Mouse (Mus musculus): ENCODE measurements around the gene Zfp839. TPM values are rescaled to one million over a fixed set of nuclear protein-coding genes. Genes with fewer than 3 reads are reported as not detected.

Gene Zfp839
- polyA plus RNA-seq, 1 experiment from 2014 or later: 6.0 TPM

DNA sequence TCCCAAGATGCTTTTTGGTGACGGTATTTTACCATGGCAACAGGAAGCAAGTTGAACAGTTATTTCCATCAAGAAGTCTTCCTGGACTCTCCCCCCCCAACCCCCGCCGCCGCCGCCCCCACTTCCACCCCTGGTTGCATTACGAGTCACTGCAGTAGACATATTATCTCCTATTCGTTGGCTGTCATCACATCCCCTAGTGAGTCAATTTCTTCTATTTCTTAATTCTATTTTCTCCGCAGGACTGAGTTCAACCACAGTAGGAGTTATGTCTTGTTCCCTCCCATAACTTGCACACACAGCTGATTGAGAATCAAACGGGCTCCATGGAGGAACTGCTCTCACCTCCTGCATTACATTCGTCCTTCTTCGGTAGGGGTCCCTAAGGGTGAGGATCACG lies 38.1 kb downstream of the Zfp839 start:
- no peak for ATAC-seq (ENCODE audit: low FRiP score, low TSS enrichment)
- H3K27ac ChIP-seq (ENCODE audit: low read depth, low read length): no peak overlapping the region
- WGBS: 37% methylated on average over 12 of the region's 12 CpGs

GRCm38 (mm10) chr12:110888606-110889005 lies 38.6 kb downstream of the Zfp839 start:
- Histone ChIP-seq H3K4me2 (replicated peaks; ENCODE audit: low read depth, low read length) (peak overlapping the region; percentile 90), H3K27me3 (ENCODE audit: control insufficient read depth, insufficient read depth, low read length) (no peaks in the 10 kb centered on the region), H3K36me3 (ENCODE audit: control insufficient read depth, insufficient read depth, low read length) (peaks cover 2% of the 10 kb centered on the region; the same call in 1 of the 2 replicates), H3K4me3 (ENCODE audit: low read length) (peak overlapping the region; percentile 80), H3K27ac (ENCODE audit: low read depth, low read length) (no peak overlapping the region), H3K9me3 (ENCODE audit: control insufficient read depth, low read length) (no peaks in the 10 kb centered on the region), H3K4me1 (ENCODE audit: control insufficient read depth, insufficient read depth, low read length) (peaks cover 7% of the 10 kb centered on the region), H3K9ac (ENCODE audit: low read depth, low read length) (peak overlapping the region; percentile 69)
- WGBS: 0% methylated on average over 25 of the region's 25 CpGs
- ATAC-seq (ENCODE audit: low FRiP score, low TSS enrichment): no peak; the same call in 1 of the 2 replicates

More for the DNA sequence above, 38.1 kb downstream of the Zfp839 start:
- peak overlapping the region; percentile 69 for H3K9ac ChIP-seq (ENCODE audit: low read depth, low read length)
- no peaks in the 10 kb centered on the region for H3K27me3 ChIP-seq (ENCODE audit: control insufficient read depth, insufficient read depth, low read length)
- H3K9me3 ChIP-seq (ENCODE audit: control insufficient read depth, low read length): no peaks in the 10 kb centered on the region
- H3K4me3 ChIP-seq (ENCODE audit: low read length): peak overlapping the region; percentile 80
- peaks cover 7% of the 10 kb centered on the region for H3K4me1 ChIP-seq (ENCODE audit: control insufficient read depth, insufficient read depth, low read length)
- peak overlapping the region; percentile 90 for H3K4me2 ChIP-seq (replicated peaks; ENCODE audit: low read depth, low read length)
- peaks cover 4% of the 10 kb centered on the region; the same call in 1 of the 2 replicates for H3K36me3 ChIP-seq (ENCODE audit: control insufficient read depth, insufficient read depth, low read length)

DNA sequence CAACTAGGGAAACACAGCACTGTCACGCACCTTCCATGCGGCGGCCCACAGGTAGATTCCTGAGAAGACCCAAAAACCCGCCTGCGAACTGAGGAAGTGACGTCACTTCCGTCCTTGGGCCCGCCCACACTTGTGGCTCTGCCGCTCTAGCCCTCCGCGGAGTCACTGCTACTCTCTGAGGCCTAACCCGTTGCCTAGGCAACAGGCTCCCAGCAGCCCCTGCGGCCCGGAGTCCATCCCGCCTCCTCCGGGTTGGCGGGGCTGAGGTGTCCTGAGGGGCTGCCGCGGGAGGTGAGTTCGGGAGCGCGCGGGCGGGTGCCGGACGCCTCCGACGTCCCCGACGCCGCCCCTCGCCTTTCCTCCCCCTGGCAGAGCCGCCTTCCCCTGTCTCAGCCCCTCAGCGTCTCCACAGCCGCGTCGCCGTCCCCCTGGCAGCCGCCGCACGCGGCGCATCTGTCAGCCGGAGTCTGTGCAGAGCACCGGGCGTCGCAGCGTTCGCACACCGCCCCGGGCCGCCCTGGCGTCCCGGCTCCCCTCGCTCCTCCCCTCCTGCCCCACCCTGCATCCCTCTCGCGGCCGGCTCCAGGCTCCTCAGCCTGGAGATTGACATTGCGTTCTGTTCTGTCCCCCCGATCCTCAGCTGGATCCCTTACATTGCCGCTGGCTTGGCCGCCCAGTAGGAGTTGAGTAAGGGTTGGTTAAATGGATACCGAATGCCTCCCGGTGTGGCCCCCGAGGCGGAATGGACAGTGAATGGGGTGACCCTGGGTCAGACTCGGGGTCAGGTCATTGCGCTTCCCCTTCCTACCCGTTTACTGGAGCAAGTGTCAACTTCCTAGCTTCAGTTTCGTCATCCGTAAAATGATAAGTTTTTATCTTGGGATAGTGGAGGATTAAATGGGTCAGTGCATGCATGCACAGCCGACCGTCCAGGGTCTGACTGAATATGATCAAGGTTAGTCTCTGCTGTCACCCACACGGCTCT lies 39.3 kb downstream of the Zfp839 start, which contains the start of the genes Cinp and Tecpr2:
Gene Cinp, minus strand, starts transcription at position 110 of the 985 bp plus-strand sequence.
Gene Tecpr2, plus strand, starts transcription at position 229 of the 985 bp plus-strand sequence.
- peak; percentile 99 for ATAC-seq (ENCODE audit: low FRiP score, low TSS enrichment)
- peaks cover 7% of the 10 kb centered on the region for H3K4me1 ChIP-seq (ENCODE audit: control insufficient read depth, insufficient read depth, low read length)
- no peaks in the 10 kb centered on the region for H3K27me3 ChIP-seq (ENCODE audit: control insufficient read depth, insufficient read depth, low read length)
- peak within 1 kb of the TSS; percentile 69 for H3K9ac ChIP-seq (ENCODE audit: low read depth, low read length)
- no peaks in the 10 kb centered on the region for H3K36me3 ChIP-seq (ENCODE audit: control insufficient read depth, insufficient read depth, low read length)
- WGBS: 1% methylated on average over 61 of the region's 74 CpGs
- peak within 1 kb of the TSS; percentile 80 for H3K4me3 ChIP-seq (ENCODE audit: low read length)
- no peaks in the 10 kb centered on the region for H3K9me3 ChIP-seq (ENCODE audit: control insufficient read depth, low read length)
- peak within 1 kb of the TSS; percentile 42 for H3K27ac ChIP-seq (ENCODE audit: low read depth, low read length)
- H3K4me2 ChIP-seq (replicated peaks; ENCODE audit: low read depth, low read length): peak within 1 kb of the TSS; percentile 90

DNA sequence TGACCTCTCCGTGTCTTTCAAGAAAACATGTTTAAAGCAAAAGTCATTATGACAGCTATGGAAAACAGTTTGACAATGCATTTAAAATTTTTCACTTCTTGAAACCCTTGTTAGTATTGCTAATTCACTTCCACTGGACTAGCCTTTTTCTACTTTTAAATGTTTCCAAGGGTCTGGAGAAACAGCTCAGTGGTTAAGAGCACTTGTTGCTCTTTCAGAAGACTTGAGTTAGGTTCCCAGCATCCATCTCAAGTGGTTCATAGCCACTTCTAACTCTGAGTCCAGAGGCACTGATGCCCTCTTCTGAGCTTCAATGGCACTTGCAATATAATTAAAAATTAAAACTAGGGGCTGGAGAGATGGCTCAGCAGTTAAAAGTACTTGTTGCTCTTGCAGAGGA lies 41.8 kb downstream of the Zfp839 start:
- Histone ChIP-seq H3K4me1 (ENCODE audit: control insufficient read depth, insufficient read depth, low read length) (peaks cover 7% of the 10 kb centered on the region), H3K9ac (ENCODE audit: low read depth, low read length) (no peak overlapping the region), H3K4me3 (ENCODE audit: low read length) (no peak overlapping the region), H3K4me2 (replicated peaks; ENCODE audit: low read depth, low read length) (no peak overlapping the region), H3K27ac (ENCODE audit: low read depth, low read length) (no peak overlapping the region), H3K27me3 (ENCODE audit: control insufficient read depth, insufficient read depth, low read length) (no peaks in the 10 kb centered on the region), H3K36me3 (ENCODE audit: control insufficient read depth, insufficient read depth, low read length) (no peaks in the 10 kb centered on the region; the same call in 1 of the 2 replicates), H3K9me3 (ENCODE audit: control insufficient read depth, low read length) (no peaks in the 10 kb centered on the region)
- no peak for ATAC-seq (ENCODE audit: low FRiP score, low TSS enrichment)
- 100% methylated on average over 1 of the region's 1 CpGs for WGBS

DNA sequence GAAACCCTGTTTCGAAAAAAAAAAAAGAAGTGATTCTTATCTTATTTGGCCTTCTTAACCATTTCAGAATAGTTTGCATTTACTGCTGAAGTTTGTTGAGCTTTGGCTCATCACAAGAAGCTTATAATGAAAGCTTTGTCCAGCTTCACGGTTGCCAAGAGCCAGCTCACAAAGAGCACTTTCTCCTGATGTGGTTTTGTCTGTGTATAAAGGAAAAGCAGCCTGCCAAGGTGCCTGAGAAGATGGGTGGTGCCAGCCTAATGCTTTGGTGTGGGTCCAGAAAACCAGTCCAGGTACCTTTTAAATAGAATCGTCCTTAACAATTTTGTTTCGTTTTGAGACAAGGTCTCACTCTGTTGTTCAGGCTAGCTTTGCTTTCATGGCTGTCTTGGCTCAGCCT lies 52.1 kb downstream of the Zfp839 start:
- H3K4me2 ChIP-seq (replicated peaks; ENCODE audit: low read depth, low read length): no peak overlapping the region
- H3K4me3 ChIP-seq (ENCODE audit: low read length): no peak overlapping the region
- 92% methylated on average over 4 of the region's 4 CpGs for WGBS
- no peak overlapping the region for H3K27ac ChIP-seq (ENCODE audit: low read depth, low read length)
- no peaks in the 10 kb centered on the region for H3K9me3 ChIP-seq (ENCODE audit: control insufficient read depth, low read length)
- ATAC-seq (ENCODE audit: low FRiP score, low TSS enrichment): no peak
- H3K36me3 ChIP-seq (ENCODE audit: control insufficient read depth, insufficient read depth, low read length): no peaks in the 10 kb centered on the region; the same call in 1 of the 2 replicates
- H3K27me3 ChIP-seq (ENCODE audit: control insufficient read depth, insufficient read depth, low read length): no peaks in the 10 kb centered on the region
- H3K9ac ChIP-seq (ENCODE audit: low read depth, low read length): no peak overlapping the region
- H3K4me1 ChIP-seq (ENCODE audit: control insufficient read depth, insufficient read depth, low read length): no peaks in the 10 kb centered on the region

DNA sequence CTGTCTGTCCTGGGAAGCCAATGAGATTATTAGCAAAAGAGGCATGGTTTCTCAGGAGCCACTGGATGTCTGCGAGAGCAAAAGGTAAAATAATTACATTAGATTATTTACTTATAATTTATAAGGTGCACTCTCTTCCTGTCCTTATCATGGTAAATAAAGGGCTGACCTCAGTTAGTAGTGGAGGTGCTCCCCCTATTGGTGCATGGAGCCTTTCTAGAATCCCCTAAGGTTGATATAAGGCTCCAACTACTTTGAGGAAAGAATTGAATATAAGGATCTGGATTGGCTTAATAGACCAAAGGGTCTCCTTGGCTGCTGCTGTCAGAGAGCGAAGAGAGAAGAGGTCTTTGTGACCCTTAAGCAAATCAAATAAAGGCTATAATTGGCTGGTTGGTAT lies 53.5 kb downstream of the Zfp839 start:
- 96% methylated on average over 2 of the region's 2 CpGs for WGBS
- H3K4me1 ChIP-seq (ENCODE audit: control insufficient read depth, insufficient read depth, low read length): no peaks in the 10 kb centered on the region
- ATAC-seq (ENCODE audit: low FRiP score, low TSS enrichment): no peak

GRCm38 (mm10) chr12:110907845-110908244 lies 57.8 kb downstream of the Zfp839 start:
- Histone ChIP-seq H3K27ac (ENCODE audit: low read depth, low read length) (no peak overlapping the region), H3K4me2 (replicated peaks; ENCODE audit: low read depth, low read length) (no peak overlapping the region), H3K4me1 (ENCODE audit: control insufficient read depth, insufficient read depth, low read length) (no peaks in the 10 kb centered on the region), H3K9ac (ENCODE audit: low read depth, low read length) (no peak overlapping the region), H3K27me3 (ENCODE audit: control insufficient read depth, insufficient read depth, low read length) (no peaks in the 10 kb centered on the region), H3K36me3 (ENCODE audit: control insufficient read depth, insufficient read depth, low read length) (no peaks in the 10 kb centered on the region; the same call in 1 of the 2 replicates), H3K9me3 (ENCODE audit: control insufficient read depth, low read length) (no peaks in the 10 kb centered on the region), H3K4me3 (ENCODE audit: low read length) (no peak overlapping the region)
- 82% methylated on average over 3 of the region's 3 CpGs for WGBS
- no peak for ATAC-seq (ENCODE audit: low FRiP score, low TSS enrichment)

More for the DNA sequence above, 53.5 kb downstream of the Zfp839 start:
- Histone ChIP-seq H3K9me3 (ENCODE audit: control insufficient read depth, low read length) (no peaks in the 10 kb centered on the region), H3K27me3 (ENCODE audit: control insufficient read depth, insufficient read depth, low read length) (no peaks in the 10 kb centered on the region), H3K4me2 (replicated peaks; ENCODE audit: low read depth, low read length) (no peak overlapping the region), H3K9ac (ENCODE audit: low read depth, low read length) (no peak overlapping the region), H3K36me3 (ENCODE audit: control insufficient read depth, insufficient read depth, low read length) (no peaks in the 10 kb centered on the region; the same call in 1 of the 2 replicates), H3K4me3 (ENCODE audit: low read length) (no peak overlapping the region), H3K27ac (ENCODE audit: low read depth, low read length) (no peak overlapping the region)

DNA sequence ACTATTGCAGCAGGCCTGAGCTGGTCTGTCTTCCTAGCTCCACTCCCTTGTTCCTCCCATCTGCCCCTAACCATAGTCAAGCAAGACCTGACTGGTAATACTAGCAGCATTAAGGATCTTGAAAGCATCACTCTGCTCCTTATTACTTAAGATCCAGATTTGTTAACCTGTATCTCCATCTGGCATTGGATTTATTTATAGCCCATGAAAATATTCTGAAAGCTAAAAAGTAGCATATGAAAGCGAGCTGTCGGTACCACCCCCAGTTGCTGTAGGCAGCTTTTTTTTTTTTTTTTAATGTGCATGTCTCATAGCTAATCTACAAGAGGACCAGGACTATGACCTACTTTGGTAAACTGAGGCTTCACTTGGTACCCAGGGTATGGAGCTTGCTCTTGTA lies 59.9 kb downstream of the Zfp839 start:
- no peak overlapping the region for H3K4me2 ChIP-seq (replicated peaks; ENCODE audit: low read depth, low read length)
- no peaks in the 10 kb centered on the region for H3K9me3 ChIP-seq (ENCODE audit: control insufficient read depth, low read length)
- H3K9ac ChIP-seq (ENCODE audit: low read depth, low read length): no peak overlapping the region
- no peaks in the 10 kb centered on the region; the same call in 1 of the 2 replicates for H3K36me3 ChIP-seq (ENCODE audit: control insufficient read depth, insufficient read depth, low read length)
- no peaks in the 10 kb centered on the region for H3K27me3 ChIP-seq (ENCODE audit: control insufficient read depth, insufficient read depth, low read length)
- no peak overlapping the region for H3K4me3 ChIP-seq (ENCODE audit: low read length)
- H3K27ac ChIP-seq (ENCODE audit: low read depth, low read length): no peak overlapping the region
- ATAC-seq (ENCODE audit: low FRiP score, low TSS enrichment): no peak
- 89% methylated on average over 2 of the region's 2 CpGs for WGBS
- no peaks in the 10 kb centered on the region for H3K4me1 ChIP-seq (ENCODE audit: control insufficient read depth, insufficient read depth, low read length)

DNA sequence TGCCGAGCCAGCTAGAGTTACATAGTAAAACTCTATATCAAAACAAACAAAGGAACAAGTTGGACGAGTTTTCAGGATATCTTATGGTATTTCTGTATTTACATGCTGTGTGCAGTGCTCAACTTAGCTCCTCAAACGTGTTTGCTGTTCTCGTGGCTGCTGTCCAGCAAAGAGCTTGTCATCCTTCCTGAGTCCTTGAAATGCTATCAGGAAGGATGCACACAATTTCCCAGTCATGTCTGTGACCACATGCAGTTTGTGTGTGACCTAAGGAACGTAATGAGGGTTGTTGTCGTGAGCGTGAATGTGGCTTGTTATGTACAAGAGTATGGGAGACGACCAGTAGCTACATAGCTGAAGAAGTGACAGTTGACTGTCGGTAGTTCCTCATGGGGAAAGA lies 65.7 kb downstream of the Zfp839 start:
- ATAC-seq (ENCODE audit: low FRiP score, low TSS enrichment): no peak
- Histone ChIP-seq H3K9ac (ENCODE audit: low read depth, low read length) (no peak overlapping the region), H3K27ac (ENCODE audit: low read depth, low read length) (no peak overlapping the region), H3K4me2 (replicated peaks; ENCODE audit: low read depth, low read length) (no peak overlapping the region), H3K4me3 (ENCODE audit: low read length) (no peak overlapping the region), H3K4me1 (ENCODE audit: control insufficient read depth, insufficient read depth, low read length) (no peaks in the 10 kb centered on the region), H3K36me3 (ENCODE audit: control insufficient read depth, insufficient read depth, low read length) (peaks cover 20% of the 10 kb centered on the region), H3K9me3 (ENCODE audit: control insufficient read depth, low read length) (no peaks in the 10 kb centered on the region), H3K27me3 (ENCODE audit: control insufficient read depth, insufficient read depth, low read length) (no peaks in the 10 kb centered on the region)
- WGBS: 87% methylated on average over 9 of the region's 9 CpGs

Measured in kidney, embryonic 14.5 days (tissue).